Mouse (Mus musculus) heart, postnatal 0 days (tissue): Measurements from ENCODE around the gene Mertk.

Source experiments
- CTCF ChIP-seq: IDR thresholded peaks from 2 replicates; pipeline ENCODE4 v1.5.1; 2016; ENCODE audit warnings: antibody characterized with exemption, control low read depth, low read depth
- EP300 ChIP-seq: IDR thresholded peaks from 2 replicates; pipeline ENCODE4 v1.6.1; 2016; ENCODE audit warnings: antibody characterized with exemption, low read depth

DNA sequence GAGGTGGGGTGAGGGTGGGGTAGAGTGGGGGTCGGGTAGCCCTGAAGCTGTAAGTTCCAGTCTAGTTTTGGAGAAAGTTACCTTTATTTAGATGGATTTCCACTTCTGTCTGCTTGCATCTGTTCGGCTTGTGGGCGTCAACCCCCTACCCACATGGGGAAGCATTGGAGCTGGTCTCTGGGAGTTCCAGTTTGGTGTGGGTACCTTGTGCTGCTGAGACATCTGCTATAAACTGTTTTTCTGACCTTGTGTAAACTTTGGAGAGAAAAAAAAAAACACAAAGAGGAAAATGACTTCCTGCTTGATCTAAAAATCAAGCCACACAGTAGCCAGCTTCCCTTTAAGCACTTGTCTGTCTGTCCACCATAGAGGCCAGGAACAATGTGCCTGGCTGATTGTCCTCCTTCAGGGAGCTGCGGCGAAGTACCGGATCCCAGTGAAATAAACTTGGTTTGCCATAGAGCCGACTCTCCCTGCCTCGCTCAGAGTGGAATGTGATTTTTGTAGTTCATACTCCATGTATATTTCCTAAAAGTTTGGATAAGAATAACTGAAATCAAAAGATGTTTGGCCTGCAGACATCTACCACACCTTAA is 48.8 kb downstream of the Mertk start:
- TF ChIP-seq CTCF, result no peak
- no peak for TF ChIP-seq EP300
